Mouse (Mus musculus): Measurements from ENCODE around the gene Dnajb2. TPM values are rescaled to one million over a fixed set of nuclear protein-coding genes. Genes with fewer than 3 reads are reported as not detected.

The Dnajb2 gene
- polyA plus RNA-seq, 1 experiment from 2014 or later: 31.3 TPM

GRCm38 (mm10) chr1:75253029-75253428, 16.8 kb downstream of the Dnajb2 start:
- Histone ChIP-seq H3K9ac (ENCODE audit: low read length) (no peak overlapping the region), H3K36me3 (ENCODE audit: control insufficient read depth, insufficient read depth, low read length) (no peaks in the 10 kb centered on the region), H3K4me2 (ENCODE audit: low read depth, low read length) (no peak overlapping the region), H3K4me1 (ENCODE audit: control insufficient read depth, insufficient read depth, low read length) (peaks cover 5% of the 10 kb centered on the region), H3K27ac (ENCODE audit: low read length) (no peak overlapping the region), H3K9me3 (replicated peaks; ENCODE audit: control insufficient read depth, low read length) (no peaks in the 10 kb centered on the region), H3K4me3 (replicated peaks; ENCODE audit: low read length) (no peak overlapping the region), H3K27me3 (ENCODE audit: control insufficient read depth, insufficient read depth, low read length) (no peaks in the 10 kb centered on the region)
- WGBS: 74% methylated on average over 16 of the region's 16 CpGs
- ATAC-seq (ENCODE audit: insufficient read depth, low FRiP score): no peak

- no peak for ATAC-seq (ENCODE audit: insufficient read depth, low FRiP score)
- WGBS: 63% methylated on average over 16 of the region's 16 CpGs
- no peak overlapping the region for H3K4me2 ChIP-seq (ENCODE audit: low read depth, low read length)
- H3K27ac ChIP-seq (ENCODE audit: low read length): no peak overlapping the region
- no peak overlapping the region for H3K9ac ChIP-seq (ENCODE audit: low read length)
- 0 out of 2 replicates have a peak, but pooled peaks cover 3% of the 10 kb centered on the region for H3K4me1 ChIP-seq (ENCODE audit: control insufficient read depth, insufficient read depth, low read length)
- no peaks in the 10 kb centered on the region for H3K36me3 ChIP-seq (ENCODE audit: control insufficient read depth, insufficient read depth, low read length)
- H3K27me3 ChIP-seq (ENCODE audit: control insufficient read depth, insufficient read depth, low read length): no peaks in the 10 kb centered on the region
- no peak overlapping the region for H3K4me3 ChIP-seq (replicated peaks; ENCODE audit: low read length)
- H3K9me3 ChIP-seq (replicated peaks; ENCODE audit: control insufficient read depth, low read length): no peaks in the 10 kb centered on the region
Measured at GRCm38 (mm10) chr1:75253849-75254624, 17.8 kb downstream of the Dnajb2 start.

- 75% methylated on average over 8 of the region's 8 CpGs for WGBS
- Histone ChIP-seq H3K9ac (ENCODE audit: low read length) (no peak overlapping the region), H3K4me3 (replicated peaks; ENCODE audit: low read length) (no peak overlapping the region), H3K27ac (ENCODE audit: low read length) (no peak overlapping the region), H3K36me3 (ENCODE audit: control insufficient read depth, insufficient read depth, low read length) (no peaks in the 10 kb centered on the region), H3K27me3 (ENCODE audit: control insufficient read depth, insufficient read depth, low read length) (no peaks in the 10 kb centered on the region), H3K4me2 (ENCODE audit: low read depth, low read length) (no peak overlapping the region), H3K4me1 (ENCODE audit: control insufficient read depth, insufficient read depth, low read length) (0 out of 2 replicates have a peak, but pooled peaks cover 3% of the 10 kb centered on the region), H3K9me3 (replicated peaks; ENCODE audit: control insufficient read depth, low read length) (no peaks in the 10 kb centered on the region)
- ATAC-seq (ENCODE audit: insufficient read depth, low FRiP score): no peak
Measured at GRCm38 (mm10) chr1:75254625-75255013, 18.4 kb downstream of the Dnajb2 start.

- H3K9ac ChIP-seq (ENCODE audit: low read length): no peak overlapping the region
Measured at GRCm38 (mm10) chr1:75255516-75256046, 19.4 kb downstream of the Dnajb2 start.

GRCm38 (mm10) chr1:75261278-75261677, 25.1 kb downstream of the Dnajb2 start:
- H3K9me3 ChIP-seq (replicated peaks; ENCODE audit: control insufficient read depth, low read length): no peaks in the 10 kb centered on the region
- no peaks in the 10 kb centered on the region for H3K4me1 ChIP-seq (ENCODE audit: control insufficient read depth, insufficient read depth, low read length)
- H3K4me3 ChIP-seq (replicated peaks; ENCODE audit: low read length): no peak overlapping the region
- H3K4me2 ChIP-seq (ENCODE audit: low read depth, low read length): no peak overlapping the region
- H3K36me3 ChIP-seq (ENCODE audit: control insufficient read depth, insufficient read depth, low read length): no peaks in the 10 kb centered on the region
- H3K9ac ChIP-seq (ENCODE audit: low read length): no peak overlapping the region
- no peak for ATAC-seq (ENCODE audit: insufficient read depth, low FRiP score)
- H3K27ac ChIP-seq (ENCODE audit: low read length): no peak overlapping the region
- peaks cover 28% of the 10 kb centered on the region for H3K27me3 ChIP-seq (ENCODE audit: control insufficient read depth, insufficient read depth, low read length)

More at GRCm38 (mm10) chr1:75255516-75256046, 19.4 kb downstream of the Dnajb2 start:
- ATAC-seq (ENCODE audit: insufficient read depth, low FRiP score): no peak
- 0 out of 2 replicates have a peak, but pooled peaks cover 3% of the 10 kb centered on the region for H3K4me1 ChIP-seq (ENCODE audit: control insufficient read depth, insufficient read depth, low read length)
- no peaks in the 10 kb centered on the region for H3K36me3 ChIP-seq (ENCODE audit: control insufficient read depth, insufficient read depth, low read length)
- no peak overlapping the region for H3K4me2 ChIP-seq (ENCODE audit: low read depth, low read length)
- no peak overlapping the region for H3K4me3 ChIP-seq (replicated peaks; ENCODE audit: low read length)
- no peaks in the 10 kb centered on the region for H3K27me3 ChIP-seq (ENCODE audit: control insufficient read depth, insufficient read depth, low read length)
- no peak overlapping the region for H3K27ac ChIP-seq (ENCODE audit: low read length)
- H3K9me3 ChIP-seq (replicated peaks; ENCODE audit: control insufficient read depth, low read length): no peaks in the 10 kb centered on the region
- 61% methylated on average over 10 of the region's 10 CpGs for WGBS

- peaks cover 28% of the 10 kb centered on the region for H3K27me3 ChIP-seq (ENCODE audit: control insufficient read depth, insufficient read depth, low read length)
- H3K27ac ChIP-seq (ENCODE audit: low read length): no peak overlapping the region
- WGBS: 2% methylated on average over 40 of the region's 40 CpGs
- H3K4me1 ChIP-seq (ENCODE audit: control insufficient read depth, insufficient read depth, low read length): no peaks in the 10 kb centered on the region
- H3K4me3 ChIP-seq (replicated peaks; ENCODE audit: low read length): peak overlapping the region; percentile 10; the same call in 1 of the 2 replicates
- no peaks in the 10 kb centered on the region for H3K9me3 ChIP-seq (replicated peaks; ENCODE audit: control insufficient read depth, low read length)
- no peak; the same call in 1 of the 2 replicates for ATAC-seq (ENCODE audit: insufficient read depth, low FRiP score)
- no peak overlapping the region for H3K4me2 ChIP-seq (ENCODE audit: low read depth, low read length)
- H3K9ac ChIP-seq (ENCODE audit: low read length): no peak overlapping the region
- H3K36me3 ChIP-seq (ENCODE audit: control insufficient read depth, insufficient read depth, low read length): no peaks in the 10 kb centered on the region
Measured at GRCm38 (mm10) chr1:75262969-75263951, 27.1 kb downstream of the Dnajb2 start.

- H3K4me1 ChIP-seq (ENCODE audit: control insufficient read depth, insufficient read depth, low read length): no peaks in the 10 kb centered on the region
- H3K9ac ChIP-seq (ENCODE audit: low read length): no peak within 1 kb of the TSS
- H3K27ac ChIP-seq (ENCODE audit: low read length): no peak within 1 kb of the TSS
- WGBS: 13% methylated on average over 29 of the region's 32 CpGs
- H3K4me3 ChIP-seq (replicated peaks; ENCODE audit: low read length): peak within 1 kb of the TSS; percentile 10; the same call in 1 of the 2 replicates
- H3K27me3 ChIP-seq (ENCODE audit: control insufficient read depth, insufficient read depth, low read length): peaks cover 28% of the 10 kb centered on the region
- no peaks in the 10 kb centered on the region for H3K9me3 ChIP-seq (replicated peaks; ENCODE audit: control insufficient read depth, low read length)
- H3K4me2 ChIP-seq (ENCODE audit: low read depth, low read length): no peak within 1 kb of the TSS
- H3K36me3 ChIP-seq (ENCODE audit: control insufficient read depth, insufficient read depth, low read length): no peaks in the 10 kb centered on the region
- ATAC-seq (ENCODE audit: insufficient read depth, low FRiP score): no peak
Measured at GRCm38 (mm10) chr1:75264091-75264880, 28.1 kb downstream of the Dnajb2 start, which contains the start of gene Ptprn. Gene Ptprn, minus strand, starts transcription at chr1:75264502.

Data from stomach, embryonic 16.5 days (tissue).